Mouse (Mus musculus): ENCODE results near the gene Fbxw8. TPM values are rescaled to one million over a fixed set of nuclear protein-coding genes. Genes with fewer than 3 reads are reported as not detected.
A peak's percentile ranks its signal among the peaks of the same experiment; 100 is the strongest.

The Fbxw8 gene
- total RNA-seq, 2 experiments from 2014 or later = 47.3 to 51.4 TPM

GRCm38 (mm10) chr5:118079354-118079753 lies 75.9 kb downstream of the Fbxw8 start:
- DNase-seq (ENCODE audit: low spot score in 2 of 2) = no peak

DNA sequence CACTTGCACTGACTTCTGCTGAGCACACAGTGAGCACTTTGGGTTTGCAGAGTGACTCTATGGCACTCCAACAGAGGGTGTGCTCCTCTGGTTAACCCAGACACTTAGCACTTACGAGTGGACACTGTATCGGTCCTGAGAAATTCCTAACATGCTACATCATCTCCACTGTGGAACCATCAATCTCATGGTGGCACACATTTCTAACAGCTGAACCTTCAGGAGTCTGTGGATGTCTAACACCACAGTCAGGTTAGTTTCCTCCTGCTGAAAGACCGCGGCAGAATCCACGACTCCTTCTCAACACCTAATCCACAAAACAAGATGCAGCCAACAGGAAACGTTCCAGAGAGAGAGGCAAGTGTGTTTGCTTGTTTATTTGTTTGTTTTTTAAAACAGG lies 76.7 kb downstream of the Fbxw8 start:
- DNase-seq (ENCODE audit: low spot score in 2 of 2) = no peak

DNA sequence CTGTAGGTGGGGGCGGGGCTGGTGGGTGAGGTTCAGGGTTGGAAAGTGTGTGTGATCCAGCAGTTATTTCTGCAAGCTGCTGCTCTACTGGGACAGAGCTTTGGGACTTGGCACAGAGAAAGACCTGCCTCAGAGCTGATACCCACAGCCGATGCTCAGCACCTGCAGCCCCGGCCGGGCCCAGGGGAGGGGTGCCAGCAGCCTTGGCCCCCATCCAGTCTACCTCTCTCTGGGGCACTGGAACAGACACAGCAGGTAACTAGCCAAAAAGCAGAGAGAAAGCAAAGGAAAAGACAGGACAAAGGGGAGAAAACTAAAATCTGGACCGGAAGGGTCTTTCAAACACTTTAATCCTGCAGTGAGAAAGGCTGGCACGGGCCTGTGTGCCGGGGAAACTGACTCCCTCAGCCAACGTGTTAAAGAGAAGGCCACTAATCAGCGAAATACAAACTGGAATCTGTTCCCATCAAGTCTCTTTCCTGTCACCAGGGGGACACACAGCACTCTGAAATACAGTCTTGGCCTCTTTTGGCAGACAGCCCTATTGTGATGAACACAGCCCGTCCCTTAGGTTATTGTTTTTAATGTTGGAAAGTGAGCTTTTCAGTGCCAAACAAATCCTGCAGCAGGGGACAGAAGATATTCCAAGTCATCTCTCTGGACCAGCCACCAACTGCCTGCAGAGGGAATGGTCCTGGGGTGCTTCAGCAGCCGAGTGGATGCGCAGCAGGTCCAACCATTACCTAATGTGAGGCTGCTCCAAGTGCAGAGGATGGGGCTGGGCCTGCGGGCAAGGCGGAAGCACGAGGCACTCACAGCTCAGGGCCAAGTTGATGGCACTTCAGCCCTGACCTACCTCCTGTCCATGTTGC lies 78.3 kb downstream of the Fbxw8 start:
- DNase-seq (ENCODE audit: low spot score in 2 of 2) = no peak

DNA sequence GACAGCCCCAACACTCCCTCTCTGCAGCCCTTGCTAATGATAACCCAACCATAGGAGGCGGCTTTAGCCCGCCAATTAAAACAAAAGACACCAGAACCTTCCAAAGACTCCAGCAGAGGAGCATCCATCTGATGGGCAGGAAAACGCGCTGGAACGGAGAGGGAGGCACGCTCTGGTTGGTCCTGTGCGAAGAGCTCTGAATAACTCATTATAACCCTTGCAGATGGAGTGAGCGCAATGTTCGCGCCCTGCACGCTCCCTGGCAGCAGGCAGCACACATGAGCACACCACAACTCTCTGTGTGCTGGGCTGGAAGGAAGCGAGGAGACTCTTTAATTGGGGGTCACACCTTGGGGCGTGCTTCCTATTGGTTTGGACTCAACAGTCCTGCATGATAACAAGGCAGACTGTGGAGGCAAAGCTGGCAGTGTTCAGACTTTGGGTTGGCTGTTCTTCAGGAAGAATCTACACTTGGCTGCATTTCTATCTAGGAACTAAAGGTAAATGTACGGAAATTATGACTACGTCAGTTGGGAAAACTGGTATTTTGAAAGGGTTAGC lies 82.0 kb downstream of the Fbxw8 start:
- DNase-seq (ENCODE audit: low spot score in 2 of 2) = no peak

DNA sequence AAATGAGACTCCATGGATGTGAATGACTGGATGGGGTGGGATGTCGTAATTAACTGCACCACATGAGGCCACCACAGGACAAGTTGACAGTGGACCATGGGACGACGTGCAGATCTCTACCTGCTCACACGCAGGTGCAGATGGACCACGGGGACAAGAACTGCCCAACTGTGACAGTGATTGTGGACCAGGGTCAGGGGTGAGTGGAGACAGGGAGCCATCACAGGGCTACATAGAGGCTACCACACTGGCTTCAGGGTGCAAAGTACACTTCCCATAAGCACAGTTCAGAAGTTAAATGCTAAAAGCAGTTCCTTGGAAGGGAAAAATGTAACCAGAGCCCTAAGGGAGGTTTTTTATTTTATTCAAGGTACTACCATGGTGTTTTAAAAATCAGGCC lies 83.5 kb downstream of the Fbxw8 start:
- no peak for DNase-seq (ENCODE audit: low spot score in 2 of 2)

GRCm38 (mm10) chr5:118069315-118069714 lies 85.9 kb downstream of the Fbxw8 start:
- DNase-seq (ENCODE audit: low spot score in 2 of 2) = peak; percentile 69 to 74

- no peak for DNase-seq (ENCODE audit: low spot score in 2 of 2)
These were observed 87.2 kb downstream of the Fbxw8 start for GRCm38 (mm10) chr5:118067984-118068494.

DNA sequence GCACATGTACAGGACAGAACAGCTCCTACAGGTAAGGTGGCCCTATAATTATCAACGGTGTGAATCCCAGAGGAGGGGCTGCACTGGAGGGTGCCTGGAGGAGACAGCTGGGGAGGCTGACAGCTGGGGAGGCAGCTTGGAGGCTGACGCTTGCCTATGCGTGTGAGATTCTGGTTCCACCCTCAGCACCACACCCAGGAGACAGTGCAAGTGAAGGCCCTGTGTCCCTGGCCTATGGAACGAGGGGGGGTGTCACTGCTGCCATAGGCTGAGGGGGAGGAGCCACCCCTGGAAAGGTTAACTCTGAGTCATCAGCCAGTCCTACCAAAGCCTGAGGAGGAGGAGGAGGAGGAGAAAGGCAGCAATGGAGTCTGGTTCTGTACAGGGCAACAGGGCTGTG lies 87.7 kb downstream of the Fbxw8 start:
- peak; percentile 55 to 56 for DNase-seq (ENCODE audit: low spot score in 2 of 2)

GRCm38 (mm10) chr5:118066828-118067227 lies 88.4 kb downstream of the Fbxw8 start:
- DNase-seq (ENCODE audit: low spot score in 2 of 2) = peak; percentile 81

GRCm38 (mm10) chr5:118065516-118066255 lies 89.6 kb downstream of the Fbxw8 start:
- no peak for DNase-seq (ENCODE audit: low spot score in 2 of 2)

DNA sequence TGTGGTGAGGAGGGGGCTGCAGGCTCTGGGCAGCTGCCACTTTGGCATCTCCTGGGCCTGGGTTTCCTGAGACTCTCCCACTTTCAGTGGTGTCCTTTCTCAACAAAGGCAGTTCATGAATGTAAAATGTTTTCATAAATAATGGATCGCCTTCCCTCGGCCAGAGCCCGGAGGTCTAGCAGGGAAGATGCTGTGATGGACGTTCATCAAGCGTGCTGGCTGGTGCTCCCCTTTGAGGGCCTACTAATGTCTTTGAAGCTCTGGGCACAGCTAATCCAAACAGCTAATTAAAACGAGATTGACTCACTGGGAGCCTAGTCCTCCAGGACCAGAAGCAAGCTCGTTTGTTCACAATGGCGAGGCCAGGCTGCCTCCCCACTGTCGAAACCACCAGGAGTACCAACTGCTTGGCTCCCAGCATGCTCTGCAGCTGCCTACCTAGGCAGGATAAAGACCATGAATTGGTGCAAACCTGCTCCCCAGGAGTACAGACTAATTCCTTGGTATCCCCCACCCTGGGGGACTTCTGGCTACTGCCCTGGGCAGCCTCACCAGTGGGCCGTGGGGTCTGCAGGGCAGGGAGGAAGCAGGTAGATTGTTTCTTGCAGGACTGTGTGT lies 90.9 kb downstream of the Fbxw8 start:
- no peak for DNase-seq (ENCODE audit: low spot score in 2 of 2)

GRCm38 (mm10) chr5:118063181-118063621 lies 92.1 kb downstream of the Fbxw8 start:
- no peak for DNase-seq (ENCODE audit: low spot score in 2 of 2)

DNA sequence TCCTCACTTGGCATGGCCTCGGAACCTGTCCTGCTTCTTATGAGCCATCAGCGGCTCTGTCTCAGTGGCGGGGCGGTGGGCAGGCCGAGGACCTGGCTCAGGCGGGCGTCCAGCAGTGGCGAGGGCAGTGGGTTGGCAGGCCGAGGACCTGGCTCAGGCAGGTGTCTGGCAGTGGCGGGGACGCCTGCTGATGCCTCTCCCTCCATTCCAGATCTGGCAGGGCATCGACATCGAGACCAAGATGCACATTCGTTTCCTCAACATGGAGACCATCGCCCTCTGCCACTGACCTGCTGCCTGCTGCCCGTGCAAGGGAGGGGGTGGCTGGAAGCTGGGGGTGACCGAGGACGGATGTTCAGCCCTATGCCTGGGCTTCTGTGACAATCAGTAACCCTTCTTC lies 93.9 kb downstream of the Fbxw8 start:
- no peak for DNase-seq (ENCODE audit: low spot score in 2 of 2)

DNA sequence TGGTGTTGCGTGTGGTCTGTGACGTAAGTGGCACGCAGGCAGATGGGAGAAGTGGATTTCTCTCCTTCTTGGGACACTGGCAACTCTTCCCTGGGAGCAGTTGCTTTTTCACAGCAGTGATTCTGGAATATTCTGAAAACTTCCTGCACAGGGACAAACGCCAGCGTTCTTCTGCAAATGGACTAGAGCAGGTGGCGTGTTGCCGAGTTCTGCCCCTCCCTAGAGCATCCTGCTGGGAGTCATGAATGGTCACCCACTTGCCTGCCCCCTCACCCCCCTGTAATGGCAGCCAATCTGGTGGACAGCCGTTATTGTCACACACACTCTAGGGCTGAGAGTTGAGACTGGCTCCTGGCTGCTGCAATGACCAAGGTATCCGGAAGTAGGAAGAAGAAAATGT lies 95.6 kb downstream of the Fbxw8 start:
- no peak for DNase-seq (ENCODE audit: low spot score in 2 of 2)

DNA sequence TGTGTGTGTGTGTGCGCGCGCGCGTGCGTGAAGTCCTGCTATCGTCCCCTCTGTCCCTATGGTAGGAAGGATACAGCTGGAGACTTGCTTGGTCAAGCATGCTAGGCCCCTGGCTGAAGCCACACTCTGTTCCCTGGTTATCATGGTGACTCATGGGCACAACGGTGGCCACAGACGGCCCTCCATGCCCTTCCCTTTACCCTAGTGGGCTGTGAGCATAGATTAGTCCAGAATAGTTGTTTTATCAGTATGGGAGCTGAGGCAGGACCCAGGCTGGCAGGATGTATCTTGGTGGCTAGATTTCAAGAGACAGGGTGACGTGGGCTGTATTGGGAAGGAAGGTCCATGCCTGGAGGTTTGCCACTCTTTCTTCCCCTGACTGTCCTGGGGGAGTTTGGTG lies 96.4 kb downstream of the Fbxw8 start:
- no peak for DNase-seq (ENCODE audit: low spot score in 2 of 2)

DNA sequence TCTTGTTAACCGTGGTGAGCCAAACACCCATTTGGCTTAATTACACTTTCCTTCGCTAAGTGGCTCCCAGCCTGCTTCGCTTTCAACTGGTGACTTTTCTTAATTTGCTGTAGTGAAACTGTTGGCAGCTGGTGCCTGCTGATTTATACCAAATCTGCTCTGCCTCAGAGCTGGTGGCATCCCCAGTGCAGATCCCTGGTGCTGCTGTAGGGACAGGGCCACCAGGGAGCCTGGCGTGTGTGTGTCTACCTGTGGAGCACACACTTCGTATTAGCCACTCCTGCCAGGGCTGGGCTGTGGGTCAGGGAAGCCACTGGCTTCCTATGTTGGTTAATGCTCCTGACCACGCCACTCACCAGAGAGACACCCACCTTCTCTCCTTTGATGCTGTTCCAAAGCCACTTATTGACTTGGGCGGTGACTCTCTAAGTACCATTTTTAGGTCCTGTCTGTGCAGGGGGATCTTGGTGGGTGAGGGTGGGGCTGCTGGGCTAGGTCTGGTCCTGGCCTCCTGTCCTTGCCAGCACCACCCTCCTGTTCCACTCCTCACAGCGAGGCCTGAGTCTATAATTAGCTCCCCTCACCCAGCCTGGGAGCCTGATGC lies 97.7 kb downstream of the Fbxw8 start:
- DNase-seq (ENCODE audit: low spot score in 2 of 2) = no peak

DNA sequence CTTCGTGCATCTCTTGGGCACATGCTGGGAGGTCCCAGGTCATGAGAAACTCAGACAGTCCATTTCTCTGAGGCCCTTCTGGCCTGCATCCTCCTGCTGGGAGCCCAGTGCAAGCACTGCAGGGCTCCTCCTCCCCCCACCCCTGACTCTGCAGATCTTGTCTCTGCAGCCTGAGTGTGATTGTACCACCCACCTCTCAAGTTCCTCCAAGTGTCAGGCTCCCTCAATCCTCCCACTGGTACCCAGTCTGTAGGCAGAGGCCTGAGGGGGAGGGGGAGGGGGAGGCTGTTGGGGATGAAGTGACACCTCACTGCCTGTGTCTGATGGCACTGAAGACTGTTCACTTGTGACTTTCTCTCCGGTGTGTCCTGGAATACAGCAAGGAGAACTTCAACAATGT lies 102.1 kb downstream of the Fbxw8 start:
- no peak for DNase-seq (ENCODE audit: low spot score in 2 of 2)

DNA sequence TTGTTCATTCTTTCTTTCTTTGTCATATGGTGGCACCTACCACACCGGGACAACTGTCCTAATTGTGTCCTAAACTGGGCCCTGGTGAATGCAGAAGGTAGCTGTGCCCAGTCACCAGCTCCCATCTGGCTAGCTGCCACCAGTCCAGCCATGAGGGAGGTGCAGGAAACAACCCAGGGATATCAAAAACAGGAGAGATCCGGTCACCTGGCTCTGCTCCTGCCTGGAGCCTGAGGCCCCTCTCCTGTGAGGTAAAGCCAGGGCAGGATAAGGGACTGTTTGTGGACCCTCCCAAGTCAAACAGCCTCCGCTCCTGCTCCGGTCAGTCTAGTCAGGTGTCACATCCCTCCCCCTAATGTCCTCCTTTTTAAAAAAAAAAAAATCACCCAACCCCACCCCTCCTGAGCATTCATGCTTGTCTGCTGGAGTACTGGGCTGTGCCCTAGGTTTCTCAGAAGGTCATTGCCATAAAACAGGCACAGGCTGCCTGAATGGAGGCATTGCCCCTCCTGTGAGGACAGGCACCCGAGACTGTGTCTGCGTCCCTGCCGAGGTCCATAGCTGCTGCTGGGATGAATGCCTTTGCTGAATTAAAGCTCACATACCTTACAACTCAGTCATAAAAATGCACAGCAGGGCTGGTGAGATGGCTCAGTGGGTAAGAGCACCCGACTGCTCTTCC lies 103.1 kb downstream of the Fbxw8 start:
- DNase-seq (ENCODE audit: low spot score in 2 of 2) = no peak

DNA sequence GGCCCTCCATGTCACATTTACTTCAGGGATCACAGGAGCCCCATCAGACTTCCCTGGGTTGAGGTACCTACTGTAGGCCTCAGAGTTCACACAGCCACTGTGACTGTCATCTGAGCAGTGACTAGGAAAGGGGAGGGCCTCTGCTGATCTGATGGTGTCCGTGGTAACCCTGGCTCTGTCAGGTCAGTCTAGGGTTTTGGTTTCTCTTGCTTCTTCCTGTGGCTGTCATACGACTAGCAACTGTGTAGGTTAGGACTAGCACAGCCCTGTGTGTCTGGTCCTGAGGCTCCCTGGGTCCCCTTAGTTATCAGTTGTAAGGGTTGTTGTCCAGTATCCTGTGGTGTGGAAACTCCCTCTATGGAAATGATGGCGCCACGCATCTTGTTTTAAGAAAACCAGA lies 104.5 kb downstream of the Fbxw8 start:
- DNase-seq (ENCODE audit: low spot score in 2 of 2) = no peak

- no peak for DNase-seq (ENCODE audit: low spot score in 2 of 2)
These were observed 106.3 kb downstream of the Fbxw8 start for GRCm38 (mm10) chr5:118048928-118049327.
